Mouse (Mus musculus) hindbrain, postnatal 0 days (tissue): Measurements from ENCODE around the gene Spata21. TPM values are rescaled to one million over a fixed set of nuclear protein-coding genes. Genes with fewer than 3 reads are reported as not detected.

ENCODE experiments used
- ATAC-seq: fragments of 200-750 bp; cut with Nextera tagmentation; 2 replicates; pipeline ENCODE4 v1.8.0; 2017; ENCODE audit warnings: mild to moderate bottlenecking, moderate TSS enrichment, moderate library complexity
- DNase-seq: peaks from one replicate; pipeline ENCODE4 v3.0.0-alpha.2; 2015; ENCODE audit warnings: low spot score
- H3K27ac ChIP-seq: fragments of 300-500 bp; sonication (generic); 2 replicates; pipeline ENCODE4 v1.5.1; 2014; ENCODE audit warnings: mild to moderate bottlenecking
- H3K27me3 ChIP-seq: fragments of 300-500 bp; sonication (generic); 2 replicates; pipeline ENCODE4 v1.6.1; 2014; ENCODE audit warnings: low read length, mixed read lengths; ENCODE audit not compliant: insufficient read depth
- H3K36me3 ChIP-seq: fragments of 300-500 bp; sonication (generic); 2 replicates; pipeline ENCODE4 v1.6.1; 2014; ENCODE audit warnings: low read length, mixed read lengths; ENCODE audit not compliant: insufficient read depth
- H3K4me1 ChIP-seq: fragments of 300-500 bp; sonication (generic); 2 replicates; pipeline ENCODE4 v1.6.1; 2014; ENCODE audit warnings: antibody characterized with exemption, low read length, mixed read lengths; ENCODE audit not compliant: insufficient read depth
- H3K4me2 ChIP-seq: fragments of 300-500 bp; sonication (generic); 2 replicates; pipeline ENCODE4 v1.6.1; 2014; ENCODE audit warnings: low read depth, mild to moderate bottlenecking, low read length, moderate library complexity, mixed read lengths
- H3K4me3 ChIP-seq: fragments of 300-500 bp; sonication (generic); 2 replicates; pipeline ENCODE4 v1.5.1; 2014; ENCODE audit warnings: low read length
- H3K9ac ChIP-seq: fragments of 300-500 bp; sonication (generic); replicated peaks from 2 replicates; pipeline ENCODE4 v1.6.1; 2014; ENCODE audit warnings: mild to moderate bottlenecking, low read length, moderate library complexity, mixed read lengths
- H3K9me3 ChIP-seq: fragments of 300-500 bp; sonication (generic); 2 replicates; pipeline ENCODE4 v1.6.1; 2016; ENCODE audit warnings: low read length, mixed read lengths
- CTCF ChIP-seq: IDR thresholded peaks from 2 replicates; pipeline ENCODE4 v1.5.1; 2016; ENCODE audit warnings: antibody characterized with exemption, control low read depth, low read depth
- WGBS: fragments of 180-500 bp; shearing (Covaris S2); extraction: QIAGEN DNeasy Blood & Tissue Kit; methylation state at CpG from one replicate; pipeline ENCODE4 v1.1.7; 2014; 5-methylcytosine and 5-hydroxymethylcytosine counted together
- polyA plus RNA-seq: library from polyadenylated mRNA; unstranded; fragments of >200 nt; fragmentation: Nextera tagmentation; extraction: Ambion mirVana; gene quantifications from 2 replicates; pipeline ENCODE4 v1.2.1, GENCODE M21; 2015
- total RNA-seq: library from RNA; depleted of rRNA; stranded (reverse); fragments of >200 nt; gene quantifications from 2 replicates; pipeline ENCODE4 v1.2.3, GENCODE M21; 2014

Gene Spata21
- total and polyA plus RNA-seq, 2 experiments from 2014 or later: 0.37 to 1.6 TPM

DNA sequence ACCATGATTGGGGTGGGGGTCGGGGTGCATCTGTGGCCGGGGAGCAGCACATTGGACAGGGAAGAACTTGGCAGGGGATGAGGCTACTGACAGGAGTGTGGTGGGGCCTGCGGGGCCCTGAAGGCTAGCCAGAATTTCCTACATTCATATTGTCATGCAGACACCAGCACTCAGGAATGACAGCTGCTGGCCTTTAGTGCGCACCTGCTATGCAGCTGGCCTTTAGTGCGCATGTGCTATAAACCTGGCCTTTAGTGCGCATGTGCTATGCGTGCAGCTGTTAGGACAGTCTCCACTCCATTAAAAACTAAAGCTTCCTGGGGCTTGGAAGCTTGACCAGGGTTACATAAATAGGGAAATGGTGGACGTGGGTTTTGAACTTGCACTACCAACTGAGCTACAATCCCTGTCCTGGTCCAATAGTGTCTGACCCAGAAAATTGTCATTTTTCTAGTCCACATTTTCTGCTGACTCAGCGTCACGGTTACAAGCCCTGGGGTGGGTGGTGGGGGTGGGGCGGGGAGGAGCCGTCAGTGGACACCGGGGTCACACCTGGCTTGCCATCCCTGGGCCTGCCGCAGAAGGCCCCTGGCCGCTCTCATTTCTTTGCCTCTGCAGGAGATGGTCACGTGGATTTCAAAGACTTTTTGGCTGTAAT is 18.5 kb downstream of the Spata21 start:
- H3K4me3 ChIP-seq: no peak overlapping the region
- no peak for TF ChIP-seq CTCF
- no peaks in the 10 kb centered on the region for H3K27me3 ChIP-seq
- no peak for ATAC-seq
- no peak for DNase-seq
- no peaks in the 10 kb centered on the region for H3K4me1 ChIP-seq
- H3K9me3 ChIP-seq: no peaks in the 10 kb centered on the region
- no peak overlapping the region for H3K9ac ChIP-seq
- H3K4me2 ChIP-seq: no peak overlapping the region
- 68% methylated on average over 16 of the region's 16 CpGs for WGBS
- H3K36me3 ChIP-seq: no peaks in the 10 kb centered on the region
- no peak overlapping the region for H3K27ac ChIP-seq

DNA sequence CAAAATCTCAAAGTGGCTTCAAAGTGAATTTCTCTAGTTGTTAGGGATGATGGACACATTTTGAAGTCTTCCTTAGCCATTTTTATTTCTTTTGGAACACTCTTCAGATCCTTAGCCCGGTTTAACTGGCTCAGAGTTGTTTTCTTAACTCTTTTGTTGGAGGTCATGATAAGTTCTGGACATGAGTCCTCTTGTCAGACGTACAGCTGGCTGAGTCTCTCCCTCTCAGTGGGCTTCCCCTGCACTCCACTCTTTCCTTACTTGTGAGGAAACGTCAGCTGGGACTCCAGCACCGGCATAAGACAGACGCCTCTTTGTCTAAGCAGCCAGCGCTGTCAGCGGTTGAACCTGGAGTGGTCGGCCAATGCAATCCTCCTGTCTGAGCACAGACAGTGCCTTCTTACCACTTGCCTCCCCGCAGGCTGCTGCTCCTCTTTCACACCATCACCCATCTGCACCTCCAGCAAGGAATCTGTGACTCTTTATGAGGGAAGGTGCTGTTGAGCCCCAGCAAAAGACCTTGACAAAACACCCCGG is 20.1 kb downstream of the Spata21 start:
- WGBS: 33% methylated on average over 10 of the region's 10 CpGs
- ATAC-seq: no peak
- no peak for TF ChIP-seq CTCF
- Histone ChIP-seq H3K9ac (no peak overlapping the region), H3K27me3 (no peaks in the 10 kb centered on the region), H3K9me3 (no peaks in the 10 kb centered on the region), H3K4me3 (no peak overlapping the region), H3K27ac (no peak overlapping the region; the same call in 1 of the 2 replicates), H3K4me1 (no peaks in the 10 kb centered on the region), H3K36me3 (peaks cover 3% of the 10 kb centered on the region; the same call in 1 of the 2 replicates), H3K4me2 (no peak overlapping the region)
- peak; percentile 46 for DNase-seq

DNA sequence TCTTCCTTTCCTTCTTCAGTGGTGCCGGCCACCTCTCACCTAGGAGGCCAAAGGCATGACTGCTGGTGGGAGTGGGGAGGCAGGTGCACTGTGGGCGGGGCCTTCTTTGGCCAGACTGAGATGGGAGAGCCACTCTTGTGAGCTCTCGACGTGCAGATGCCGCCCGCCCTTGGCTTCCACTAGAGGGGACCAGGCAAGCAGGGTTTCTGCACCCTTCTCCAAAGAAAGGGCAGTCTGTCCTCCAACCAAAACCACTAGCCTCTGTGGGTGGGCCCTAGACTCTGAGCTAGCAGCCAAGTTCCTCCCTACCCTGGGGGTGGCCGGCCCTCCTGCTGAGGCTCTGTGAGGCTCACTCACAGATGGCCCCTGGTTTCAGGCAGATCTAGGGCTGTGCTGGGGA is 25.7 kb downstream of the Spata21 start:
- Histone ChIP-seq H3K36me3 (peaks cover 26% of the 10 kb centered on the region; the same call in 1 of the 2 replicates), H3K9me3 (no peaks in the 10 kb centered on the region), H3K27me3 (no peaks in the 10 kb centered on the region), H3K27ac (peak overlapping the region; percentile 83), H3K4me1 (no peaks in the 10 kb centered on the region; the same call in 1 of the 2 replicates), H3K4me3 (no peak overlapping the region), H3K4me2 (no peak overlapping the region), H3K9ac (0 out of 2 replicates have a peak overlapping the region, but pooled peaks have one; percentile 5)
- peak; percentile 25; the same call in 1 of the 2 replicates for TF ChIP-seq CTCF
- ATAC-seq: peak; percentile 49
- DNase-seq: peak; percentile 40
- WGBS: 79% methylated on average over 7 of the region's 7 CpGs

GRCm38 (mm10) chr4:141114521-141114981 is 26.4 kb downstream of the Spata21 start:
- WGBS: 61% methylated on average over 6 of the region's 6 CpGs
- Histone ChIP-seq H3K4me2 (no peak overlapping the region), H3K4me3 (no peak overlapping the region), H3K27ac (peak overlapping the region; percentile 83), H3K9ac (no peak overlapping the region), H3K4me1 (no peaks in the 10 kb centered on the region; the same call in 1 of the 2 replicates), H3K27me3 (no peaks in the 10 kb centered on the region), H3K36me3 (peaks cover 26% of the 10 kb centered on the region; the same call in 1 of the 2 replicates), H3K9me3 (no peaks in the 10 kb centered on the region)
- DNase-seq (peak; percentile 67), ATAC-seq (peak; percentile 85)
- TF ChIP-seq CTCF: no peak

DNA sequence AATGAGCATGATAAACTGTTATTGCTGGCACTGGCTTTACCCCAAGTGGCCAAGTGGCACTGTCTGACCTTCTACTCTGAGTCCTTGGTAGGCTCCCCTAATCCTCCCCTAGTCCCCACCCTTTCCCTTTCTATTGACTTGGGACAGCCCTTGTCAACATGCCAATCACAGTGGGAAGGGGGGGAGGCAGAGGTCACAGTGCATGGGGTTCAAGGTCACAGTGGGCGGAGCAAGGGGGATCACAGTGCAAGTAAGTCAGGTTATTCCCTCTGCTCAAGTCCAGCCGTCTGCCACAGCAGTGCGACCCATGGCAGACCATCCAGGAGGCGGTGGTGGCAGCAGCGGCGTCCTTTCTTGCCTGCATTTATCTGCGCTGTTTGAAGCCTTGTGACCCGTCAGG is 27.3 kb downstream of the Spata21 start:
- Histone ChIP-seq H3K4me2 (no peak overlapping the region), H3K4me1 (no peaks in the 10 kb centered on the region; the same call in 1 of the 2 replicates), H3K36me3 (peaks cover 26% of the 10 kb centered on the region; the same call in 1 of the 2 replicates), H3K9ac (no peak overlapping the region), H3K27ac (peak overlapping the region; percentile 83; the same call in 1 of the 2 replicates), H3K4me3 (no peak overlapping the region), H3K9me3 (no peaks in the 10 kb centered on the region), H3K27me3 (no peaks in the 10 kb centered on the region)
- DNase-seq: no peak
- 65% methylated on average over 8 of the region's 8 CpGs for WGBS
- TF ChIP-seq CTCF: no peak
- ATAC-seq: no peak

DNA sequence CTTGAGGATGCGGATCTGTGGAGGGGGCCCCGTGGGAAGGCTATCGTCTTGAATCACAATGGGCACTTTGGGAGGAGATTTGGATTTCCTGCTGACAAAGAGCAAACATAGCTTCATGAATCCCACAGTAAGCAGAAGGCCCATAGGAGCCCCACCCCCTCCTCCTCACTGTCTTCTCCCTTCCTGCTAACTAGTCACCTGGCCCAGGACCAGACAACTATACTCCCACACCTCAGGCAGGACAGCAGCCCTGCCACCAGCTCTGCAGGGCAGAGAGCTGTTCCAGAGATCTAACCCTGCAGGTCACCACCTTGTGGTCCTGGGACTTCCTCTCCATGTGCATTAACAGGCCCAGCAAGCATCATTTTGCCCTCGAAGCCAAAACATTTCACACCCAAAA is 30.6 kb downstream of the Spata21 start:
- ATAC-seq: no peak
- DNase-seq: no peak
- Histone ChIP-seq H3K9me3 (no peaks in the 10 kb centered on the region), H3K27me3 (no peaks in the 10 kb centered on the region), H3K4me3 (no peak overlapping the region), H3K9ac (0 out of 2 replicates have a peak overlapping the region, but pooled peaks have one; percentile 13), H3K36me3 (peaks cover 22% of the 10 kb centered on the region; the same call in 1 of the 2 replicates), H3K27ac (peak overlapping the region; percentile 36; the same call in 1 of the 2 replicates), H3K4me1 (no peaks in the 10 kb centered on the region; the same call in 1 of the 2 replicates), H3K4me2 (no peak overlapping the region)
- 61% methylated on average over 4 of the region's 4 CpGs for WGBS
- no peak for TF ChIP-seq CTCF
